Comparison of ENCODE assay signal across 17 mouse cellular contexts in the genomic region with DNA sequence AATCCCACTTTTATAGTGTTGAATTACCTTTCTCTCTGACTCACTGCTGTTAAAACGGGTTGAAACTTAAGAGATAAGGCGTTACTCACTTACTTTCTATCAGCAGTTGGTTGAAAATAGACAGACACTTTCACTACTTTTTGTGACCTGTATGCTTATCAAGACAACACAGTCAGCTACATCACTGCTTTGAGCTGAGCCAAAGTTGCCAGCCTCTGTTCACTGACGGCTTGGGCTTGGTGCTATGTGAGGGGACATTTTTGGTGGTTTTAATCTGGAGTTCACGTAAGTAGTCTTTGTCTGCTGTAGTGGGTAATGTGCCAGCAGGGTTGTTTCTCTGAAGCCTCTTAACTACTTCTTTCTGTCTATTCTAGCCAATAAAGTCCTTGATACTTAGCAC. TPM values are rescaled to one million over a fixed set of nuclear protein-coding genes. Genes with fewer than 3 reads are reported as not detected.
DNase-seq lines count a peak whose midpoint lies in the region; ATAC-seq lines count a peak whose summit lies in the region.
"Had no signal": no experiment of that assay in that cellular context is flagged by ENCODE, and none has a peak within 500 bp of the region (broad histone marks: within the 10 kb centered on the region; RNA-seq: fewer than 3 reads in every experiment).

No protein-coding gene starts in this region.

- no peak for ATAC-seq in forebrain, embryonic 13.5 days
- no peak for ATAC-seq in forebrain, embryonic 11.5 days (replicated peaks; ENCODE audit: low FRiP score)
- 0 out of 2 replicates have a peak, but pooled peaks have one; percentile 34 for ATAC-seq in erythroid progenitor cell, adult 5-6 weeks (replicated peaks; ENCODE audit: low FRiP score, poor library complexity, severe bottlenecking)
- ATAC-seq in heart, embryonic 16.5 days (replicated peaks; ENCODE audit: extremely low read depth, insufficient read depth, low FRiP score): peak; percentile 83
- ATAC-seq in megakaryocyte progenitor cell, adult 5-6 weeks (replicated peaks; ENCODE audit: poor library complexity): peak; percentile 99
- ATAC-seq: hindbrain, embryonic 16.5 days had no signal

- H3K4me3 ChIP-seq in forebrain, embryonic 13.5 days: no peak overlapping the region
- H3K4me3 ChIP-seq in forebrain, embryonic 11.5 days (ENCODE audit: low read depth, low read length): no peak overlapping the region
- no peak overlapping the region for H3K4me3 ChIP-seq in heart, embryonic 16.5 days (ENCODE audit: low read length)
- H3K4me3 ChIP-seq: stomach, embryonic 15.5 days had no signal

- no peaks in the 10 kb centered on the region for H3K9me3 ChIP-seq in forebrain, embryonic 13.5 days (replicated peaks)
- H3K9me3 ChIP-seq in forebrain, embryonic 11.5 days (ENCODE audit: control insufficient read depth, low read length): no peaks in the 10 kb centered on the region
- no peaks in the 10 kb centered on the region for H3K9me3 ChIP-seq in heart, embryonic 16.5 days (replicated peaks; ENCODE audit: control insufficient read depth, low read length)
- H3K9me3 ChIP-seq: stomach, embryonic 15.5 days had no signal

- peak overlapping the region; percentile 53; the same call in 1 of the 2 replicates for H3K27ac ChIP-seq in forebrain, embryonic 13.5 days
- H3K27ac ChIP-seq in forebrain, embryonic 11.5 days (ENCODE audit: low read depth, low read length): no peak overlapping the region
- H3K27ac ChIP-seq in heart, embryonic 16.5 days (ENCODE audit: low read length): peak overlapping the region; percentile 17
- H3K27ac ChIP-seq: stomach, embryonic 15.5 days had no signal

- peaks cover 20% of the 10 kb centered on the region for H3K4me1 ChIP-seq in forebrain, embryonic 13.5 days
- no peaks in the 10 kb centered on the region; the same call in 1 of the 2 replicates for H3K4me1 ChIP-seq in forebrain, embryonic 11.5 days (replicated peaks; ENCODE audit: control insufficient read depth, insufficient read depth, low read length)
- H3K4me1 ChIP-seq in heart, embryonic 16.5 days (ENCODE audit: control insufficient read depth, insufficient read depth, low read length): peaks cover 2% of the 10 kb centered on the region; the same call in 1 of the 2 replicates
- H3K4me1 ChIP-seq: stomach, embryonic 15.5 days had no signal

- peaks cover 19% of the 10 kb centered on the region for H3K36me3 ChIP-seq in forebrain, embryonic 13.5 days (ENCODE audit: poor library complexity, severe bottlenecking)
- no peaks in the 10 kb centered on the region; the same call in 1 of the 2 replicates for H3K36me3 ChIP-seq in forebrain, embryonic 11.5 days (ENCODE audit: control insufficient read depth, insufficient read depth, low read length)
- H3K36me3 ChIP-seq in heart, embryonic 16.5 days (ENCODE audit: control insufficient read depth, insufficient read depth): peaks cover 29% of the 10 kb centered on the region

- no peak overlapping the region for H3K9ac ChIP-seq in forebrain, embryonic 13.5 days
- no peak overlapping the region for H3K9ac ChIP-seq in forebrain, embryonic 11.5 days (ENCODE audit: low read length)
- no peak overlapping the region for H3K9ac ChIP-seq in heart, embryonic 16.5 days (ENCODE audit: low read length)
- H3K9ac ChIP-seq: stomach, embryonic 15.5 days had no signal

- no peaks in the 10 kb centered on the region for H3K27me3 ChIP-seq in forebrain, embryonic 13.5 days
- H3K27me3 ChIP-seq in forebrain, embryonic 11.5 days (ENCODE audit: control insufficient read depth, insufficient read depth, low read length): peaks cover 2% of the 10 kb centered on the region; the same call in 1 of the 2 replicates
- no peaks in the 10 kb centered on the region for H3K27me3 ChIP-seq in heart, embryonic 16.5 days (ENCODE audit: control insufficient read depth, insufficient read depth, low read length)
- H3K27me3 ChIP-seq: stomach, embryonic 15.5 days had no signal

- no peak for DNase-seq in forebrain, embryonic 11.5 days (ENCODE audit: low spot score)
- no peak for DNase-seq in right cerebral cortex, postnatal 4 days
- DNase-seq in ovary, postnatal 14 days (ENCODE audit: low spot score): no peak
- no peak for DNase-seq in lung, postnatal 10 days
- DNase-seq: adrenal gland, postnatal 36 days; cerebellum, adult 8-10 months; embryo, embryonic 11 days; kidney, adult 18-20 months; kidney, postnatal 36 days; lung, postnatal 36 days; midbrain, embryonic 14.5 days had no signal

- H3K4me2 ChIP-seq in forebrain, embryonic 13.5 days: no peak overlapping the region
- no peak overlapping the region for H3K4me2 ChIP-seq in forebrain, embryonic 11.5 days (ENCODE audit: low read depth, low read length, severe bottlenecking)
- H3K4me2 ChIP-seq in heart, embryonic 16.5 days (ENCODE audit: low read depth, low read length): no peak overlapping the region
- H3K4me2 ChIP-seq: stomach, embryonic 15.5 days had no signal

- 56% methylated on average over 4 of the region's 4 CpGs for WGBS in forebrain, embryonic 13.5 days
- 78% methylated on average over 4 of the region's 4 CpGs for WGBS in forebrain, embryonic 11.5 days
- 38% methylated on average over 4 of the region's 4 CpGs for WGBS in heart, embryonic 16.5 days

RNA-seq across cellular contexts. Expression of a gene that starts 28.5 kb away (rescaled TPM):
- 38.1 and 46.4 TPM in 2 replicates for polyA plus RNA-seq in forebrain, embryonic 13.5 days (2015; fragmentation: Nextera tagmentation; extraction: Ambion mirVana)
- 36.5 and 39.7 TPM in 2 replicates for polyA plus RNA-seq in forebrain, embryonic 11.5 days (2014; fragmentation: Nextera tagmentation; extraction: Ambion mirVana)
- 13.0 and 20.9 TPM in 2 replicates for total RNA-seq in erythroid progenitor cell, adult 5-6 weeks (2015; ENCODE audit: low replicate concordance)
- 14.0 and 17.0 TPM in 2 replicates for total RNA-seq in erythroid progenitor cell, adult 5-6 weeks (2017; ENCODE audit: low replicate concordance)
- polyA plus RNA-seq in heart, embryonic 16.5 days (2015; fragmentation: Nextera tagmentation; extraction: Ambion mirVana): 45.7 and 46.5 TPM in 2 replicates
- 30.3 and 39.8 TPM in 2 replicates for total RNA-seq in megakaryocyte progenitor cell, adult 5-6 weeks (2015)
- 21.3 and 24.7 TPM in 2 replicates for total RNA-seq in megakaryocyte progenitor cell, adult 5-6 weeks (2017)

RNA-seq across cellular contexts. Expression of a gene that starts 35.8 kb away (rescaled TPM):
- polyA plus RNA-seq in forebrain, embryonic 13.5 days (2015; fragmentation: Nextera tagmentation; extraction: Ambion mirVana): 155 and 156 TPM in 2 replicates
- polyA plus RNA-seq in forebrain, embryonic 11.5 days (2014; fragmentation: Nextera tagmentation; extraction: Ambion mirVana): 222 and 228 TPM in 2 replicates
- total RNA-seq in erythroid progenitor cell, adult 5-6 weeks (2015; ENCODE audit: low replicate concordance): 85.9 and 159 TPM in 2 replicates
- 84.1 and 89.0 TPM in 2 replicates for total RNA-seq in erythroid progenitor cell, adult 5-6 weeks (2017; ENCODE audit: low replicate concordance)
- 106 and 121 TPM in 2 replicates for polyA plus RNA-seq in heart, embryonic 16.5 days (2015; fragmentation: Nextera tagmentation; extraction: Ambion mirVana)
- 178 and 189 TPM in 2 replicates for total RNA-seq in megakaryocyte progenitor cell, adult 5-6 weeks (2015)
- 192 and 193 TPM in 2 replicates for total RNA-seq in megakaryocyte progenitor cell, adult 5-6 weeks (2017)

RNA-seq across cellular contexts. Expression of a gene that starts 57.0 kb away (rescaled TPM):
- polyA plus RNA-seq in forebrain, embryonic 13.5 days (2015; fragmentation: Nextera tagmentation; extraction: Ambion mirVana): 63.3 and 66.5 TPM in 2 replicates
- polyA plus RNA-seq in forebrain, embryonic 11.5 days (2014; fragmentation: Nextera tagmentation; extraction: Ambion mirVana): 50.6 and 55.8 TPM in 2 replicates
- total RNA-seq in erythroid progenitor cell, adult 5-6 weeks (2015; ENCODE audit: low replicate concordance): 11.2 and 18.0 TPM in 2 replicates
- total RNA-seq in erythroid progenitor cell, adult 5-6 weeks (2017; ENCODE audit: low replicate concordance): 15.8 and 25.6 TPM in 2 replicates
- polyA plus RNA-seq in heart, embryonic 16.5 days (2015; fragmentation: Nextera tagmentation; extraction: Ambion mirVana): 126 TPM in 2 replicates
- 51.5 and 73.0 TPM in 2 replicates for total RNA-seq in megakaryocyte progenitor cell, adult 5-6 weeks (2015)
- 78.3 and 79.2 TPM in 2 replicates for total RNA-seq in megakaryocyte progenitor cell, adult 5-6 weeks (2017)

Comparison
In these comparisons a context has a peak if more than half of its experiments do, and no peak if none do; other contexts are left out.
1. ATAC-seq: peak in erythroid progenitor cell, adult 5-6 weeks (single experiment), heart, embryonic 16.5 days (single experiment) and megakaryocyte progenitor cell, adult 5-6 weeks (single experiment); none in forebrain, embryonic 13.5 days (single experiment) and forebrain, embryonic 11.5 days (single experiment).